Mouse (Mus musculus): ENCODE measurements around the gene Mrpl33. TPM values are rescaled to one million over a fixed set of nuclear protein-coding genes. Genes with fewer than 3 reads are reported as not detected.
A peak's percentile ranks its signal among the peaks of the same experiment; 100 is the strongest.
"Not testable (repeated sequence)": the region's sequence is repeated elsewhere in the genome, so short reads cannot be mapped to it uniquely, and the experiment has no call there.

Mrpl33 gene
- polyA plus RNA-seq, 1 experiment from 2014 or later = 326 TPM

DNA sequence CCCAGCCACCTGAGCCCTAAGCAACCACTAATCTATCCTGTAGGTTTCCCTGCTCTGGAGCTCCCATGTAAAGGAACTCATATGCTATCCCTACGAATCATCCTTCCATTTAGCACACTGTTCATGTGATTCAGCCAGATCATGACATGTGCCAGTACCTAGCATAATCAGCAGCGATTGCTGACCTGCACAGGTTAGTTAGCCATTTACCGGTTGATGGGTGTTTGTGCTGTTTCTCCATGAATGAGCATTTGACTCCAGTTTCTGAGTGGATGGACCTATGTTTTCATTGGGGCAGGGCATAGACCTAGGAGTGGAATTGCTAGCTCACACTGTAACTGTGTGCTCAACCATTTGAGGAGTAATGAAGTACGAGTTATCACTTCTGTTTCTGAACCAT, 11.2 kb upstream of the Mrpl33 start:
- Histone ChIP-seq H3K9me3 (ENCODE audit: control insufficient read depth, low read depth, low read length) (no peaks in the 10 kb centered on the region), H3K36me3 (ENCODE audit: control insufficient read depth, insufficient read depth, low read length) (no peaks in the 10 kb centered on the region), H3K4me3 (ENCODE audit: low read depth, low read length) (no peak overlapping the region), H3K4me1 (ENCODE audit: control insufficient read depth, insufficient read depth, low read length) (no peaks in the 10 kb centered on the region), H3K4me2 (replicated peaks; ENCODE audit: low read depth, low read length) (no peak overlapping the region), H3K9ac (replicated peaks; ENCODE audit: low read depth, low read length) (no peak overlapping the region), H3K27me3 (ENCODE audit: control insufficient read depth, insufficient read depth, low read length) (no peaks in the 10 kb centered on the region), H3K27ac (ENCODE audit: low read length) (no peak overlapping the region)
- WGBS = 92% methylated on average over 4 of the region's 4 CpGs
- ATAC-seq (ENCODE audit: insufficient number of reproducible peaks, insufficient read depth, low FRiP score, low read depth) = no peak

DNA sequence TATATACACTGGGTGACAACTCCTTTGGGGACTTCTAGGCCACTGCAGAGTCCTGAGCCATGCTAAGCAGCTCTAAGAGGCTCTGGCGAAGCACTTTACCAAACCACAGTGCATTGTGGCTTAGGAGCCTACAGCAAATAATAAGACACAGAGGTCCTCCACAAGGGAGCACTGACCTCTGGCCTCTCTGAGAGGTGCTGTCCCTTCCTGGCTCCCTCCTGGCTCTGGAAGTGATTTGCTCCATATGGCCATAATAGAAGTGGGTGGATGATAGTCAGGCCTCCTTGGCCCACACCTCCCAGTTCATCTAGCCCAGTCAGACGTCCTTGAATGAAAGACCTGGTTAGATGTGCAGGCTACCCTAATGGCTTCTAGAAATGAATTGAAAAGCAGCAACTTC, 8.7 kb upstream of the Mrpl33 start:
- ATAC-seq (ENCODE audit: insufficient number of reproducible peaks, insufficient read depth, low FRiP score, low read depth) = no peak

DNA sequence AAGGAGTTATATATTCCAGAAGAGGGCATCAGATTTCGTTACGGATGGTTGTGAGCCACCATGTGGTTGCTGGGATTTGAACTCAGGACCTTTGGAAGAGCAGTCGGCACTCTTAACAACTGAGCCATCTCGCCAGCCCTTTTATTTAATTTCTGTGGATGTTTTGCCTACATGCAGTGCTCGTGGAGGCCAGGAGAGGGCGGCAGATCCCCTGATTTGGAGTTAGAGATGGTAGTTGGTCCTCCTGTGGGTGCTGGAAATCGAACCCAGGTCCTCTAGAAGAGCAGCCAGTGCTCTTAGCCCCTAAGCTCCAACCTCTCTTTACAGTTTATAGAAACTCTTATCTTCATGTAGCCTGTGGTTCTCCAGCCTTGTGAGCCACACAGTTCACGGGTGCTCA, 8.1 kb upstream of the Mrpl33 start:
- not testable (repeated sequence) for ATAC-seq (ENCODE audit: insufficient number of reproducible peaks, insufficient read depth, low FRiP score, low read depth); H3K9ac ChIP-seq (replicated peaks; ENCODE audit: low read depth, low read length); H3K27me3 ChIP-seq (ENCODE audit: control insufficient read depth, insufficient read depth, low read length); H3K4me3 ChIP-seq (ENCODE audit: low read depth, low read length); H3K4me2 ChIP-seq (replicated peaks; ENCODE audit: low read depth, low read length); H3K9me3 ChIP-seq (ENCODE audit: control insufficient read depth, low read depth, low read length); H3K27ac ChIP-seq (ENCODE audit: low read length); H3K4me1 ChIP-seq (ENCODE audit: control insufficient read depth, insufficient read depth, low read length); H3K36me3 ChIP-seq (ENCODE audit: control insufficient read depth, insufficient read depth, low read length)
- WGBS = 85% methylated on average over 8 of the region's 8 CpGs

More for the DNA sequence above, 8.7 kb upstream of the Mrpl33 start:
- 75% methylated on average over 2 of the region's 2 CpGs for WGBS
- H3K4me1 ChIP-seq (ENCODE audit: control insufficient read depth, insufficient read depth, low read length) = no peaks in the 10 kb centered on the region
- H3K9me3 ChIP-seq (ENCODE audit: control insufficient read depth, low read depth, low read length) = no peaks in the 10 kb centered on the region
- no peak overlapping the region for H3K27ac ChIP-seq (ENCODE audit: low read length)
- H3K27me3 ChIP-seq (ENCODE audit: control insufficient read depth, insufficient read depth, low read length) = no peaks in the 10 kb centered on the region
- no peak overlapping the region for H3K4me2 ChIP-seq (replicated peaks; ENCODE audit: low read depth, low read length)
- no peaks in the 10 kb centered on the region for H3K36me3 ChIP-seq (ENCODE audit: control insufficient read depth, insufficient read depth, low read length)
- no peak overlapping the region for H3K9ac ChIP-seq (replicated peaks; ENCODE audit: low read depth, low read length)
- H3K4me3 ChIP-seq (ENCODE audit: low read depth, low read length) = no peak overlapping the region

DNA sequence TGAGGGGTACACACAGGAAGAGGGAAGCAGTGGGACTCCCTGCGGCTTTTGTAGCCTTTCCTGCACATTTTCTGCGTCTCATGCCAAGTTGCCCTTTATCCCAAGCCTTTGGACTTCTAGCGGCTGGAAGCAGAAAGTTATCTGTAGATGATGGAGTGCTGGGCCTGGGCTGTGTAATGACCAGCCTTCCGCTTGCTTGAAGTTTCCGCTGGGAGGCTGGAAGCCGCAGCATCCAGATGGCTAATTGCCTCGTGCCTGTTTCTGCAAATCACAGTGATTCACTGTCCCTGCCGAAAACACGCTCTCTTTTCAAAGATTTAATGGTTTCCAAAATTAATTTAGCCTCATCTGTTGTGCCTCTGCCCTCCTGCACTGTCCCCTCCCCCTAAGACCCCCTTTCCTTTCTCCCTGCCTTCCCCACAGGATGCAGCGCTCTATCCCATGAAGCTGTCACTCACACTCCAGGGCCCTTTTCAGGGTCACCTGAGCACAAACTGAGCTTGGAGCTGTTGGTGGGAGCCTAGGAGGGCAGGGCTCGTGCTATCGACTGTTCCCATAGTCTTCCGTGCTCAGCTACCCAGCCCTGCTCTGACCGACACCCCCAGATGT, 6.9 kb upstream of the Mrpl33 start:
- no peaks in the 10 kb centered on the region for H3K9me3 ChIP-seq (ENCODE audit: control insufficient read depth, low read depth, low read length)
- WGBS = 64% methylated on average over 14 of the region's 14 CpGs
- no peak overlapping the region for H3K9ac ChIP-seq (replicated peaks; ENCODE audit: low read depth, low read length)
- ATAC-seq (ENCODE audit: insufficient number of reproducible peaks, insufficient read depth, low FRiP score, low read depth) = no peak
- H3K4me2 ChIP-seq (replicated peaks; ENCODE audit: low read depth, low read length) = no peak overlapping the region
- no peaks in the 10 kb centered on the region for H3K36me3 ChIP-seq (ENCODE audit: control insufficient read depth, insufficient read depth, low read length)
- H3K27ac ChIP-seq (ENCODE audit: low read length) = no peak overlapping the region; the same call in 1 of the 2 replicates
- H3K4me1 ChIP-seq (ENCODE audit: control insufficient read depth, insufficient read depth, low read length) = no peaks in the 10 kb centered on the region
- no peaks in the 10 kb centered on the region for H3K27me3 ChIP-seq (ENCODE audit: control insufficient read depth, insufficient read depth, low read length)
- H3K4me3 ChIP-seq (ENCODE audit: low read depth, low read length) = no peak overlapping the region

DNA sequence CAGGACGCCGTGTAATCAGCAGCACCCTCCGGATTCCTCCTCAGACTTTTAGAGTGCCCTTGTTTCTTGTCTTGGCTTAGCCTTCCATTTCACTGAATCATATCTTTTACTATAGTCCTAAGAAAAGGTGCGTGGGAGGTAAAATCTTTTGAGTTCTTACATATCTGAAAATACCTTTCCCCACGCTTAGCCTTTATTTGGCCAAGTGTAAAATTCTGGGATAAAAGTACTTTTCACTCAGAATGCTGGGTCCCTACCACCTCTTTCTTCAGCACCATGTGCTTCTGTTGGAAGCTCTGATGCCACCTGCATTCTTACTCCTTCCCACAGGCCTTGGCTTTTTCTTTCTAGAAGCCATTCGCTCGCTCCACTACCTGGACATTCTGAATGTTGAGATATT, 5.6 kb upstream of the Mrpl33 start:
- ATAC-seq (ENCODE audit: insufficient number of reproducible peaks, insufficient read depth, low FRiP score, low read depth) = no peak
- H3K27ac ChIP-seq (ENCODE audit: low read length) = no peak overlapping the region
- WGBS = 89% methylated on average over 7 of the region's 7 CpGs
- H3K4me3 ChIP-seq (ENCODE audit: low read depth, low read length) = no peak overlapping the region
- H3K27me3 ChIP-seq (ENCODE audit: control insufficient read depth, insufficient read depth, low read length) = no peaks in the 10 kb centered on the region
- 0 out of 2 replicates have a peak, but pooled peaks cover 5% of the 10 kb centered on the region for H3K4me1 ChIP-seq (ENCODE audit: control insufficient read depth, insufficient read depth, low read length)
- H3K9me3 ChIP-seq (ENCODE audit: control insufficient read depth, low read depth, low read length) = no peaks in the 10 kb centered on the region
- H3K36me3 ChIP-seq (ENCODE audit: control insufficient read depth, insufficient read depth, low read length) = no peaks in the 10 kb centered on the region
- H3K9ac ChIP-seq (replicated peaks; ENCODE audit: low read depth, low read length) = no peak overlapping the region
- no peak overlapping the region for H3K4me2 ChIP-seq (replicated peaks; ENCODE audit: low read depth, low read length)

DNA sequence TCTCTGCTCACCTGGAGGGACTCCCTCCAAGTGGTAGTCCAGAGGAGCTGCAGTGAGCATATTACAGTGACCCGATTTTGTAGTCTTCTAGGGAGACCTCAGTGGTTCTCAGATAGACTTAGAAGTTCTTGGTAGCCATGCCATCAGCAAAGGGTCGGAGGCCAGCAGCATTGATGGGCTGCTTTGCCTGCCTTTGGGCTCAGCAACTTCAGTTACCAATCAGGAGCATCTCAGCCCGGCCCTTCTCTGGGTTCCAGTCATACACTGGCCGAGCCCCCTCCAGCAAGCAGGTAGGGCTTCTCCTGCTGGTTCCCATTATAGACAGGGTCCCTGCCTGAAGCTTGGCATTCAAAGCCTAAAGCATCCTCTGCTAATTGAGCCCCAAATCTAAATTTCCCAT, 867 bp upstream of the Mrpl33 start:
- H3K4me1 ChIP-seq (ENCODE audit: control insufficient read depth, insufficient read depth, low read length) = peaks cover 17% of the 10 kb centered on the region; the same call in 1 of the 2 replicates
- H3K9ac ChIP-seq (replicated peaks; ENCODE audit: low read depth, low read length) = no peak overlapping the region
- H3K36me3 ChIP-seq (ENCODE audit: control insufficient read depth, insufficient read depth, low read length) = no peaks in the 10 kb centered on the region
- H3K27me3 ChIP-seq (ENCODE audit: control insufficient read depth, insufficient read depth, low read length) = no peaks in the 10 kb centered on the region
- no peak overlapping the region for H3K4me3 ChIP-seq (ENCODE audit: low read depth, low read length)
- no peak for ATAC-seq (ENCODE audit: insufficient number of reproducible peaks, insufficient read depth, low FRiP score, low read depth)
- H3K27ac ChIP-seq (ENCODE audit: low read length) = peak overlapping the region; percentile 70; the same call in 1 of the 2 replicates
- WGBS = 57% methylated on average over 4 of the region's 4 CpGs
- no peaks in the 10 kb centered on the region for H3K9me3 ChIP-seq (ENCODE audit: control insufficient read depth, low read depth, low read length)
- 0 out of 2 replicates have a peak overlapping the region, but pooled peaks have one; percentile 61 for H3K4me2 ChIP-seq (replicated peaks; ENCODE audit: low read depth, low read length)

DNA sequence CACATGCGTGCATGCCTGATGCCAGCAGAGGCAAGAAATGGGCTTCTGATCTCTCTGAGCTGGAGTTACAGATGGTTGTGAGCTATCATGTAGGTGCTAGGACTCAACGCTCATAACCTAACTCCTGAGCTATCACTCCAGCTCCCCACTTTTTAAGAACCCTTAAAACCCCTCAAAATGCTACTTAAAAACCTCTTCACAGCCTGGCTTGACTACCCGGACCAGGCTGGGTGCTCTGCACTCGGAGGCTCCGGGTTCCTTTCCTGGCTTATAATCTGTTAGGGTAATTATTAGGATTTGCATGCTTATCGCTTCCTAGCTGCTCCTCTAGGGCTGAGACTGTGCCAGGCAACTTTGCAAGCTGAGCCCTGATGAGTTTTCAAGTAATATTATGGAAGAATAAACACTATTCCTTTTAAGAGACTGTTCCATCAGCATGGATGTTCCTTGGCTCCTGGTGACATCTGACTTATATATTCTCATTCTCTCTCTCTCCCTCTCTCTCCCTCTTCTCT, 752 bp downstream of the Mrpl33 start:
- Histone ChIP-seq H3K4me2 (replicated peaks; ENCODE audit: low read depth, low read length) (peak overlapping the region; percentile 61), H3K4me1 (ENCODE audit: control insufficient read depth, insufficient read depth, low read length) (peaks cover 21% of the 10 kb centered on the region; the same call in 1 of the 2 replicates), H3K36me3 (ENCODE audit: control insufficient read depth, insufficient read depth, low read length) (no peaks in the 10 kb centered on the region), H3K4me3 (ENCODE audit: low read depth, low read length) (peak overlapping the region; percentile 26), H3K9ac (replicated peaks; ENCODE audit: low read depth, low read length) (peak overlapping the region; percentile 36; the same call in 1 of the 2 replicates), H3K27me3 (ENCODE audit: control insufficient read depth, insufficient read depth, low read length) (no peaks in the 10 kb centered on the region), H3K27ac (ENCODE audit: low read length) (peak overlapping the region; percentile 70; the same call in 1 of the 2 replicates), H3K9me3 (ENCODE audit: control insufficient read depth, low read depth, low read length) (no peaks in the 10 kb centered on the region)
- ATAC-seq (ENCODE audit: insufficient number of reproducible peaks, insufficient read depth, low FRiP score, low read depth) = no peak
- WGBS = 65% methylated on average over 6 of the region's 6 CpGs

DNA sequence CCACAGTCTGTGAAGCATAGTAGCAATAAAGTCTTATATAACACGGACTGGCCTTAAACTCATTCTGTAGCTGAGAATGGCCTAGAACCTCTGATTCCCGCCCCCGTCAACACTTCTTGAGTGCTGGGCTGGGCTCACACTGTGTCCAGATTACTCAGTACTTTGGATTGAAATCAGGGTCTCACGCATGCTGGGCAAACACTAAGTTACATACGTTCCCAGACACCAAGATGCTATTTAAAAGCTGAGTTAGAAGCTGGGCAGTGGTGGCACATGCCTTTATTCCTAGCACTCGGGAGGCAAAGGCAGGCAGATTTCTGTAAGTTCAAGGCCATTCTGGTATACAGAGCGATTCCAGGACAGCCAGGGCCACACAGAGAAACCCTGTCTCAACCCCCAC, 1.4 kb downstream of the Mrpl33 start:
- Histone ChIP-seq H3K4me2 (replicated peaks; ENCODE audit: low read depth, low read length) (no peak overlapping the region), H3K36me3 (ENCODE audit: control insufficient read depth, insufficient read depth, low read length) (no peaks in the 10 kb centered on the region), H3K9me3 (ENCODE audit: control insufficient read depth, low read depth, low read length) (no peaks in the 10 kb centered on the region), H3K4me1 (ENCODE audit: control insufficient read depth, insufficient read depth, low read length) (peaks cover 21% of the 10 kb centered on the region; the same call in 1 of the 2 replicates), H3K9ac (replicated peaks; ENCODE audit: low read depth, low read length) (no peak overlapping the region), H3K4me3 (ENCODE audit: low read depth, low read length) (no peak overlapping the region), H3K27me3 (ENCODE audit: control insufficient read depth, insufficient read depth, low read length) (no peaks in the 10 kb centered on the region), H3K27ac (ENCODE audit: low read length) (no peak overlapping the region)
- 84% methylated on average over 7 of the region's 7 CpGs for WGBS
- ATAC-seq (ENCODE audit: insufficient number of reproducible peaks, insufficient read depth, low FRiP score, low read depth) = no peak

DNA sequence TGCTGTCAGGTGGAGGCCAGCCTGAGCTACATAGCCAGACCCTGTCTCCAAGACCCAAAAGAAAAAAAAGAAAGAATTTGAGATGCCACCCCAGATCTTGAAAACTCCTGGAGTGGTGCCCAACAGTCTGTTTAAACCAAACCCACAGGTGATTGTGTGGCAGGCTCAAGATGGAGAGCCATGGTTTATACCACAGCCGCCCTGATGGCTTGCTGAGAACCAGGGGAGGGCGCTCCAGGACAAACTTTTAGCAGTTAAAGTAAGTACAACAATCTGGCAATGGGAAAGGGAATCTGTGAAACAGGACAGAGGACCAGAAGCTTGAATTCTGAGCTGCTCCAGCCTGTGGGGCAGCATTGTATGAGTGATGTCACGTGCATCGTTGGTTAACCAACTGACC, 1.8 kb downstream of the Mrpl33 start:
- Histone ChIP-seq H3K9ac (replicated peaks; ENCODE audit: low read depth, low read length) (no peak overlapping the region), H3K36me3 (ENCODE audit: control insufficient read depth, insufficient read depth, low read length) (no peaks in the 10 kb centered on the region), H3K4me2 (replicated peaks; ENCODE audit: low read depth, low read length) (no peak overlapping the region), H3K4me1 (ENCODE audit: control insufficient read depth, insufficient read depth, low read length) (peaks cover 21% of the 10 kb centered on the region; the same call in 1 of the 2 replicates), H3K27me3 (ENCODE audit: control insufficient read depth, insufficient read depth, low read length) (no peaks in the 10 kb centered on the region), H3K27ac (ENCODE audit: low read length) (no peak overlapping the region), H3K4me3 (ENCODE audit: low read depth, low read length) (no peak overlapping the region), H3K9me3 (ENCODE audit: control insufficient read depth, low read depth, low read length) (no peaks in the 10 kb centered on the region)
- WGBS = 73% methylated on average over 4 of the region's 4 CpGs
- no peak for ATAC-seq (ENCODE audit: insufficient number of reproducible peaks, insufficient read depth, low FRiP score, low read depth)
